Mouse (Mus musculus) forebrain, embryonic 11.5 days (tissue): Measurements from ENCODE around the gene Cst8. TPM values are rescaled to one million over a fixed set of nuclear protein-coding genes. Genes with fewer than 3 reads are reported as not detected.

ENCODE experiments used
- ATAC-seq: fragments of 200-750 bp; cut with Nextera tagmentation; replicated peaks from 2 replicates; pipeline ENCODE4 v1.8.0; 2017; ENCODE audit warnings: moderate TSS enrichment; ENCODE audit not compliant: low FRiP score
- DNase-seq: peaks from one replicate; pipeline ENCODE4 v3.0.0-alpha.2; 2017; ENCODE audit warnings: low spot score
- H3K27ac ChIP-seq: fragments of 300-500 bp; sonication (generic); 2 replicates; pipeline ENCODE4 v1.5.1; 2014; ENCODE audit warnings: low read depth, low read length
- H3K27me3 ChIP-seq: fragments of 300-500 bp; sonication (generic); 2 replicates; pipeline ENCODE4 v1.6.1; 2014; ENCODE audit warnings: mild to moderate bottlenecking, low read length, mixed read lengths; ENCODE audit not compliant: control insufficient read depth, insufficient read depth
- H3K36me3 ChIP-seq: fragments of 300-500 bp; sonication (generic); 2 replicates; pipeline ENCODE4 v1.6.1; 2014; ENCODE audit warnings: mild to moderate bottlenecking, low read length, moderate library complexity, mixed read lengths; ENCODE audit not compliant: control insufficient read depth, insufficient read depth
- H3K4me1 ChIP-seq: fragments of 300-500 bp; sonication (generic); replicated peaks from 2 replicates; pipeline ENCODE4 v1.6.1; 2014; ENCODE audit warnings: low read length, mixed read lengths; ENCODE audit not compliant: control insufficient read depth, insufficient read depth
- H3K4me2 ChIP-seq: fragments of 300-500 bp; sonication (generic); 2 replicates; pipeline ENCODE4 v1.6.1; 2014; ENCODE audit warnings: low read depth, mild to moderate bottlenecking, low read length, moderate library complexity, mixed read lengths; ENCODE audit not compliant: severe bottlenecking
- H3K4me3 ChIP-seq: fragments of 300-500 bp; sonication (generic); 2 replicates; pipeline ENCODE4 v1.5.1; 2014; ENCODE audit warnings: low read depth, low read length
- H3K9ac ChIP-seq: fragments of 300-500 bp; sonication (generic); 2 replicates; pipeline ENCODE4 v1.6.1; 2014; ENCODE audit warnings: low read length
- H3K9me3 ChIP-seq: fragments of 300-500 bp; sonication (generic); 2 replicates; pipeline ENCODE4 v1.6.1; 2016; ENCODE audit warnings: low read length, mixed read lengths; ENCODE audit not compliant: control insufficient read depth
- WGBS: fragments of 180-500 bp; shearing (Covaris S2); extraction: QIAGEN DNeasy Blood & Tissue Kit; methylation state at CpG from one replicate; pipeline ENCODE4 v1.1.7; 2014; 5-methylcytosine and 5-hydroxymethylcytosine counted together
- polyA plus RNA-seq: library from polyadenylated mRNA; unstranded; fragments of >200 nt; fragmentation: Nextera tagmentation; extraction: Ambion mirVana; gene quantifications from 2 replicates; pipeline ENCODE4 v1.2.1, GENCODE M21; 2014

Cst8 gene
- polyA plus RNA-seq, 1 experiment from 2014 or later: not detected

GRCm38 (mm10) chr2:148801491-148801921, 2.9 kb downstream of the Cst8 start:
- Histone ChIP-seq H3K9ac (no peak overlapping the region), H3K9me3 (no peaks in the 10 kb centered on the region), H3K27ac (no peak overlapping the region), H3K4me2 (no peak overlapping the region), H3K27me3 (no peaks in the 10 kb centered on the region), H3K36me3 (no peaks in the 10 kb centered on the region), H3K4me3 (no peak overlapping the region), H3K4me1 (no peaks in the 10 kb centered on the region)
- no peak for ATAC-seq
- DNase-seq: no peak
- 69% methylated on average over 3 of the region's 3 CpGs for WGBS

- H3K4me3 ChIP-seq: no peak overlapping the region
- no peaks in the 10 kb centered on the region for H3K4me1 ChIP-seq
- H3K9ac ChIP-seq: no peak overlapping the region
- H3K4me2 ChIP-seq: no peak overlapping the region
- no peak for DNase-seq
- ATAC-seq: no peak
- H3K36me3 ChIP-seq: no peaks in the 10 kb centered on the region
- 87% methylated on average over 6 of the region's 6 CpGs for WGBS
- H3K9me3 ChIP-seq: no peaks in the 10 kb centered on the region
- H3K27ac ChIP-seq: no peak overlapping the region
- H3K27me3 ChIP-seq: no peaks in the 10 kb centered on the region
Measured at GRCm38 (mm10) chr2:148806696-148807095, 8.1 kb downstream of the Cst8 start.

GRCm38 (mm10) chr2:148819909-148820308, 21.3 kb downstream of the Cst8 start, which contains the start of gene Cst13:
TSS of gene Cst13 (plus strand) at chr2:148820081.
- no peak for DNase-seq
- no peak within 1 kb of the TSS for H3K27ac ChIP-seq
- no peaks in the 10 kb centered on the region for H3K27me3 ChIP-seq
- H3K4me3 ChIP-seq: no peak within 1 kb of the TSS
- no peaks in the 10 kb centered on the region for H3K9me3 ChIP-seq
- no peak within 1 kb of the TSS for H3K4me2 ChIP-seq
- no peaks in the 10 kb centered on the region for H3K4me1 ChIP-seq
- H3K9ac ChIP-seq: no peak within 1 kb of the TSS
- H3K36me3 ChIP-seq: no peaks in the 10 kb centered on the region
- no peak for ATAC-seq

- Histone ChIP-seq H3K9ac (no peak overlapping the region), H3K27me3 (no peaks in the 10 kb centered on the region), H3K4me2 (no peak overlapping the region), H3K4me3 (no peak overlapping the region), H3K9me3 (no peaks in the 10 kb centered on the region), H3K27ac (no peak overlapping the region), H3K4me1 (no peaks in the 10 kb centered on the region), H3K36me3 (no peaks in the 10 kb centered on the region)
- 87% methylated on average over 1 of the region's 1 CpGs for WGBS
- ATAC-seq (no peak), DNase-seq (no peak)
Measured at GRCm38 (mm10) chr2:148825986-148826385, 27.4 kb downstream of the Cst8 start.

- Histone ChIP-seq H3K4me2 (no peak within 1 kb of the TSS), H3K4me1 (no peaks in the 10 kb centered on the region), H3K36me3 (no peaks in the 10 kb centered on the region), H3K27me3 (no peaks in the 10 kb centered on the region), H3K9ac (no peak within 1 kb of the TSS), H3K27ac (no peak within 1 kb of the TSS), H3K9me3 (no peaks in the 10 kb centered on the region), H3K4me3 (no peak within 1 kb of the TSS)
- DNase-seq (no peak), ATAC-seq (no peak)
- 80% methylated on average over 4 of the region's 4 CpGs for WGBS
Measured at GRCm38 (mm10) chr2:148834912-148835311, 36.3 kb downstream of the Cst8 start, which contains the start of gene Cst9. TSS of gene Cst9 (plus strand) at chr2:148835147.

GRCm38 (mm10) chr2:148838075-148838777, 39.6 kb downstream of the Cst8 start:
- no peak for ATAC-seq
- H3K4me2 ChIP-seq: no peak overlapping the region
- H3K4me3 ChIP-seq: no peak overlapping the region
- no peak for DNase-seq
- H3K36me3 ChIP-seq: no peaks in the 10 kb centered on the region
- H3K9me3 ChIP-seq: no peaks in the 10 kb centered on the region
- no peak overlapping the region for H3K27ac ChIP-seq
- H3K27me3 ChIP-seq: no peaks in the 10 kb centered on the region
- 84% methylated on average over 5 of the region's 5 CpGs for WGBS
- H3K4me1 ChIP-seq: no peaks in the 10 kb centered on the region
- no peak overlapping the region for H3K9ac ChIP-seq

GRCm38 (mm10) chr2:148839224-148839623, 40.6 kb downstream of the Cst8 start:
- DNase-seq (no peak), ATAC-seq (no peak)
- no peak overlapping the region for H3K9ac ChIP-seq
- H3K4me1 ChIP-seq: no peaks in the 10 kb centered on the region
- H3K36me3 ChIP-seq: no peaks in the 10 kb centered on the region
- WGBS: 92% methylated on average over 2 of the region's 2 CpGs
- H3K4me2 ChIP-seq: no peak overlapping the region
- no peaks in the 10 kb centered on the region for H3K9me3 ChIP-seq
- no peak overlapping the region for H3K4me3 ChIP-seq
- H3K27ac ChIP-seq: no peak overlapping the region
- H3K27me3 ChIP-seq: no peaks in the 10 kb centered on the region

- peak; percentile 82 for ATAC-seq
- H3K9ac ChIP-seq: no peak overlapping the region
- 49% methylated on average over 8 of the region's 8 CpGs for WGBS
Measured at GRCm38 (mm10) chr2:148851116-148851906, 52.7 kb downstream of the Cst8 start.

More at GRCm38 (mm10) chr2:148851116-148851906, 52.7 kb downstream of the Cst8 start:
- peak; percentile 72 for DNase-seq
- H3K4me1 ChIP-seq: no peaks in the 10 kb centered on the region
- no peaks in the 10 kb centered on the region for H3K27me3 ChIP-seq
- no peaks in the 10 kb centered on the region for H3K9me3 ChIP-seq
- no peak overlapping the region for H3K4me3 ChIP-seq
- H3K27ac ChIP-seq: no peak overlapping the region
- H3K4me2 ChIP-seq: no peak overlapping the region
- H3K36me3 ChIP-seq: no peaks in the 10 kb centered on the region
